Mouse (Mus musculus): ENCODE data around the gene Zcchc2. TPM values are rescaled to one million over a fixed set of nuclear protein-coding genes. Genes with fewer than 3 reads are reported as not detected.

Gene Zcchc2
- total and polyA plus RNA-seq, 3 experiments = 6.6 to 9.8 (median 8.3) TPM

- H3K9ac ChIP-seq (ENCODE audit: low read depth, low read length) = no peak overlapping the region
- H3K27ac ChIP-seq = no peak overlapping the region
- H3K36me3 ChIP-seq (ENCODE audit: control insufficient read depth, insufficient read depth, low read length) = no peaks in the 10 kb centered on the region
- intact Hi-C loops (cut with DNase I) = no loop called here
- H3K4me1 ChIP-seq (ENCODE audit: control insufficient read depth, insufficient read depth, low read length) = peaks cover 9% of the 10 kb centered on the region
- 94% methylated on average over 9 of the region's 9 CpGs for WGBS
- no peaks in the 10 kb centered on the region for H3K27me3 ChIP-seq (ENCODE audit: control insufficient read depth, insufficient read depth, low read length)
- no peaks in the 10 kb centered on the region for H3K79me2 ChIP-seq (replicated peaks; ENCODE audit: control insufficient read depth, insufficient read depth, low read length)
- TF ChIP-seq EP300 (IDR thresholded peaks at IDR 0.05; ENCODE audit: insufficient read depth, low read depth, low read length) (no peak), POLR2A (IDR thresholded peaks at IDR 0.05; ENCODE audit: insufficient read depth, low read depth, low read length) (no peak), CTCF (IDR thresholded peaks at IDR 0.05) (no peak)
- no peak for DNase-seq
- no peak overlapping the region for H3K4me3 ChIP-seq
These were observed 52.0 kb downstream of the Zcchc2 start for GRCm38 (mm10) chr1:106042221-106042620.

GRCm38 (mm10) chr1:106043053-106043820 is 53.0 kb downstream of the Zcchc2 start:
- H3K4me1 ChIP-seq (ENCODE audit: control insufficient read depth, insufficient read depth, low read length) = peaks cover 9% of the 10 kb centered on the region
- TF ChIP-seq POLR2A (IDR thresholded peaks at IDR 0.05; ENCODE audit: insufficient read depth, low read depth, low read length) = no peak
- no peak for TF ChIP-seq CTCF (IDR thresholded peaks at IDR 0.05)
- TF ChIP-seq EP300 (IDR thresholded peaks at IDR 0.05; ENCODE audit: insufficient read depth, low read depth, low read length) = no peak
- no peaks in the 10 kb centered on the region for H3K79me2 ChIP-seq (replicated peaks; ENCODE audit: control insufficient read depth, insufficient read depth, low read length)
- intact Hi-C loops (cut with DNase I) = no loop called here
- no peak overlapping the region for H3K4me3 ChIP-seq
- 7% methylated on average over 4 of the region's 4 CpGs for WGBS
- H3K27ac ChIP-seq = peak overlapping the region; percentile 17; the same call in 1 of the 2 replicates
- peak; percentile 44 to 71 for DNase-seq
- no peaks in the 10 kb centered on the region for H3K27me3 ChIP-seq (ENCODE audit: control insufficient read depth, insufficient read depth, low read length)
- no peak overlapping the region for H3K9ac ChIP-seq (ENCODE audit: low read depth, low read length)
- no peaks in the 10 kb centered on the region for H3K36me3 ChIP-seq (ENCODE audit: control insufficient read depth, insufficient read depth, low read length)

GRCm38 (mm10) chr1:106049036-106049435 is 58.8 kb downstream of the Zcchc2 start:
- WGBS = 95% methylated on average over 6 of the region's 6 CpGs
- no peaks in the 10 kb centered on the region for H3K36me3 ChIP-seq (ENCODE audit: control insufficient read depth, insufficient read depth, low read length)
- no peaks in the 10 kb centered on the region for H3K27me3 ChIP-seq (ENCODE audit: control insufficient read depth, insufficient read depth, low read length)
- no peak overlapping the region for H3K4me3 ChIP-seq
- DNase-seq = no peak
- no peaks in the 10 kb centered on the region for H3K79me2 ChIP-seq (replicated peaks; ENCODE audit: control insufficient read depth, insufficient read depth, low read length)
- TF ChIP-seq EP300 (IDR thresholded peaks at IDR 0.05; ENCODE audit: insufficient read depth, low read depth, low read length) = no peak
- no peak for TF ChIP-seq POLR2A (IDR thresholded peaks at IDR 0.05; ENCODE audit: insufficient read depth, low read depth, low read length)
- no peak for TF ChIP-seq CTCF (IDR thresholded peaks at IDR 0.05)
- intact Hi-C loops (cut with DNase I) = no loop called here
- no peak overlapping the region for H3K9ac ChIP-seq (ENCODE audit: low read depth, low read length)
- no peak overlapping the region for H3K27ac ChIP-seq
- H3K4me1 ChIP-seq (ENCODE audit: control insufficient read depth, insufficient read depth, low read length) = no peaks in the 10 kb centered on the region

- Histone ChIP-seq H3K27ac (no peak overlapping the region), H3K4me3 (no peak overlapping the region), H3K4me1 (ENCODE audit: control insufficient read depth, insufficient read depth, low read length) (no peaks in the 10 kb centered on the region), H3K9ac (ENCODE audit: low read depth, low read length) (no peak overlapping the region), H3K27me3 (ENCODE audit: control insufficient read depth, insufficient read depth, low read length) (no peaks in the 10 kb centered on the region), H3K79me2 (replicated peaks; ENCODE audit: control insufficient read depth, insufficient read depth, low read length) (no peaks in the 10 kb centered on the region), H3K36me3 (ENCODE audit: control insufficient read depth, insufficient read depth, low read length) (no peaks in the 10 kb centered on the region; the same call in 1 of the 2 replicates)
- WGBS = 79% methylated on average over 6 of the region's 6 CpGs
- intact Hi-C loops (cut with DNase I) = no loop called here
- DNase-seq = peak in 1 of 2 experiments; percentile 5
- TF ChIP-seq CTCF (IDR thresholded peaks at IDR 0.05) = no peak
These were observed 64.8 kb downstream of the Zcchc2 start for GRCm38 (mm10) chr1:106054978-106055377.

- TF ChIP-seq CTCF (IDR thresholded peaks at IDR 0.05) (no peak), EP300 (IDR thresholded peaks at IDR 0.05; ENCODE audit: insufficient read depth, low read depth, low read length) (no peak), POLR2A (IDR thresholded peaks at IDR 0.05; ENCODE audit: insufficient read depth, low read depth, low read length) (no peak)
- H3K9ac ChIP-seq (ENCODE audit: low read depth, low read length) = no peak overlapping the region
- no peak overlapping the region for H3K4me3 ChIP-seq
- H3K27ac ChIP-seq = no peak overlapping the region
- DNase-seq = no peak
- H3K27me3 ChIP-seq (ENCODE audit: control insufficient read depth, insufficient read depth, low read length) = no peaks in the 10 kb centered on the region
- 56% methylated on average over 5 of the region's 5 CpGs for WGBS
- no peaks in the 10 kb centered on the region for H3K79me2 ChIP-seq (replicated peaks; ENCODE audit: control insufficient read depth, insufficient read depth, low read length)
- intact Hi-C loops (cut with DNase I) = no loop called here
- H3K36me3 ChIP-seq (ENCODE audit: control insufficient read depth, insufficient read depth, low read length) = no peaks in the 10 kb centered on the region; the same call in 1 of the 2 replicates
- peaks cover 2% of the 10 kb centered on the region; the same call in 1 of the 2 replicates for H3K4me1 ChIP-seq (ENCODE audit: control insufficient read depth, insufficient read depth, low read length)
These were observed 68.1 kb downstream of the Zcchc2 start for GRCm38 (mm10) chr1:106058355-106058754.

- no peaks in the 10 kb centered on the region for H3K79me2 ChIP-seq (replicated peaks; ENCODE audit: control insufficient read depth, insufficient read depth, low read length)
- TF ChIP-seq CTCF (IDR thresholded peaks at IDR 0.05) (0 out of 2 replicates have a peak, but pooled peaks have one; percentile 25), POLR2A (IDR thresholded peaks at IDR 0.05; ENCODE audit: insufficient read depth, low read depth, low read length) (no peak), EP300 (IDR thresholded peaks at IDR 0.05; ENCODE audit: insufficient read depth, low read depth, low read length) (no peak)
- H3K4me3 ChIP-seq = no peak overlapping the region
- H3K4me1 ChIP-seq (ENCODE audit: control insufficient read depth, insufficient read depth, low read length) = peaks cover 9% of the 10 kb centered on the region
- H3K27me3 ChIP-seq (ENCODE audit: control insufficient read depth, insufficient read depth, low read length) = no peaks in the 10 kb centered on the region
- H3K9ac ChIP-seq (ENCODE audit: low read depth, low read length) = no peak overlapping the region
- WGBS = 76% methylated on average over 4 of the region's 4 CpGs
- H3K27ac ChIP-seq = no peak overlapping the region
- DNase-seq = no peak
- intact Hi-C loops (cut with DNase I) = no loop called here
- peaks cover 2% of the 10 kb centered on the region for H3K36me3 ChIP-seq (ENCODE audit: control insufficient read depth, insufficient read depth, low read length)
These were observed 69.5 kb downstream of the Zcchc2 start for GRCm38 (mm10) chr1:106059516-106060277.

Data from heart, adult 2 months (tissue).